Mouse (Mus musculus) heart, adult 18-20 months (tissue): ENCODE measurements at regions not wholly inside any gene's neighbourhood (a gene's known extent, or its start where the extent isn't known, plus 50 kb on each side); places are given as distances from the start of the nearest gene placed in this dataset.

Experiments used
- DNase-seq, 2 experiments: peaks; one replicate each; pipeline ENCODE4 v3.0.0; 2021 to 2022; ENCODE audit warnings: mixed read lengths in 1 of 2

GRCm38 (mm10) chrX:72330323-72330722, 55.7 kb upstream of the Gabre start:
- peak; percentile 13 to 55 for DNase-seq

GRCm38 (mm10) chrX:72328822-72329221, 54.2 kb upstream of the Gabre start:
- DNase-seq = no peak
